Mouse (Mus musculus) CD4-positive, CD25-positive, alpha-beta regulatory T cell, adult 4 months (primary cell): ENCODE data around the gene B3glct. TPM values are rescaled to one million over a fixed set of nuclear protein-coding genes. Genes with fewer than 3 reads are reported as not detected.

Experiments
- ATAC-seq: one replicate; pipeline ENCODE4 v1.8.0; 2017
- polyA plus RNA-seq, 2 experiments: library from polyadenylated mRNA; unstranded; fragments of 100-300 nt; shearing (Covaris generic); gene quantifications; one replicate each; pipeline ENCODE4 v1.2.1; 2017

B3glct gene
- polyA plus RNA-seq, 2 experiments from 2014 or later: 2.7 to 3.3 TPM

GRCm38 (mm10) chr5:149751861-149752260, 73.8 kb downstream of the B3glct start:
- no peak for ATAC-seq

- ATAC-seq: no peak
Observed at GRCm38 (mm10) chr5:149753073-149753472, 75.0 kb downstream of the B3glct start.

GRCm38 (mm10) chr5:149767116-149767515, 89.1 kb downstream of the B3glct start:
- ATAC-seq: no peak

- no peak for ATAC-seq
Observed at GRCm38 (mm10) chr5:149767651-149768301, 89.7 kb downstream of the B3glct start.

GRCm38 (mm10) chr5:149769666-149770065, 91.6 kb downstream of the B3glct start:
- no peak for ATAC-seq

GRCm38 (mm10) chr5:149776038-149776437, 98.0 kb downstream of the B3glct start:
- peak; percentile 58 for ATAC-seq

GRCm38 (mm10) chr5:149779740-149780139, 101.7 kb downstream of the B3glct start:
- peak; percentile 39 for ATAC-seq

- ATAC-seq: no peak
Observed at GRCm38 (mm10) chr5:149780411-149780810, 102.4 kb downstream of the B3glct start.

- no peak for ATAC-seq
Observed at GRCm38 (mm10) chr5:149790087-149790486, 112.1 kb downstream of the B3glct start.

GRCm38 (mm10) chr5:149810071-149810470, 132.0 kb downstream of the B3glct start:
- no peak for ATAC-seq

GRCm38 (mm10) chr5:149811835-149812234, 133.8 kb downstream of the B3glct start:
- ATAC-seq: no peak

Other genes starting within 250 kb of the B3glct start
- gene Tex26, start 238.6 kb upstream of the B3glct start, polyA plus RNA-seq: not detected
- gene Wdr95, start 149.6 kb upstream of the B3glct start, polyA plus RNA-seq: not detected
- 10 to 100 TPM; 20.7 to 35.2 TPM for gene Hsph1, start 41.9 kb upstream of the B3glct start, polyA plus RNA-seq